Mouse (Mus musculus): ENCODE results near the gene Gm10643. TPM values are rescaled to one million over a fixed set of nuclear protein-coding genes. Genes with fewer than 3 reads are reported as not detected.

Gm10643 gene
- total and polyA plus RNA-seq, 2 experiments from 2014 or later = 1.6 to 4.7 TPM

DNA sequence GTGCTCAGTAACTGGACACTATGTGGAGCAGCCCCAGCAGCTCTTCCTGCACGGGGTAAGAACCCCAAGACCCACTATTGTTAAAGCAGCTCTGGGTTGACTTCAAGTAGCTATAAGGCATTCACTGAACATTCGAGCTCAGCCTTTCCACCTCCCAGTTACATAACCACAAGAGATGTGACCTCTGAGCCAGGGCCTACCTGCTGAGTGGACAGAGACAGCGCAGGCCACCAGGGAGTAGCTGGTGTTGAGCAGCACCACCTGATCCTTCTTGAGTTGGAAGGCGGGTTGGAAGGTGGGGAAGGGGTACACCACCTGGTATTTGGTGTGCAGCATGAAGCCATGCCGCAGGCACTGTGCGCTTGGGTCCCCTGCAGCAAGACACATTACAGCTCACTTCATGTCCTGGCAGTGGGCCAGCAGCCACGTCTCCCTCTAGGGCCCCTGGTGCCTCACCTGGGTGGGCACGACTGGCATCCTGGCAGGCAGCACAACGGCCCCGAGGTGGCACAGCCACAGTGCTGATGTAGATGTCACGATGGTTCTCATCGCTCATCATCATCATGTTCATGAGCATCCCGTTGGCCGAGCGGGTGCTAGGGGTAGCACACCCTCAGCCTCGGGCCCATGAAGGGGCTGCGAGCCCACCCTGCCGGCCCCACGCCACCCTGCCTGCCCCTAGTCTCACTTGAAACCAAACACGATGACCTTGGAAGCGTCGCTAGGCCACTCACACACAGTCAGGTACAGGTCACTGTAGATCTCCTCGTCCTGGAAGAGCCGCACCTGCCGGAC, 36.7 kb upstream of the Gm10643 start:
- no peak for TF ChIP-seq CTCF (IDR thresholded peaks at IDR 0.05; ENCODE audit: low read depth)
- ATAC-seq (no peak), DNase-seq (no peak)
- Histone ChIP-seq H3K9ac (no peak overlapping the region), H3K4me2 (ENCODE audit: low read depth) (no peak overlapping the region), H3K36me3 (ENCODE audit: insufficient read depth) (peaks cover 37% of the 10 kb centered on the region), H3K4me3 (ENCODE audit: low read depth, low read length) (no peak overlapping the region), H3K9me3 (ENCODE audit: low read length) (no peaks in the 10 kb centered on the region), H3K4me1 (ENCODE audit: insufficient read depth) (peaks cover 9% of the 10 kb centered on the region; the same call in 1 of the 2 replicates), H3K27me3 (ENCODE audit: insufficient read depth, low read length) (no peaks in the 10 kb centered on the region), H3K27ac (ENCODE audit: low read depth, low read length) (no peak overlapping the region)
- 90% methylated on average over 25 of the region's 25 CpGs for WGBS

GRCm38 (mm10) chr8:84098376-84098775, 33.4 kb upstream of the Gm10643 start:
- Histone ChIP-seq H3K9me3 (ENCODE audit: low read length) (no peaks in the 10 kb centered on the region), H3K4me2 (ENCODE audit: low read depth) (no peak overlapping the region), H3K9ac (no peak overlapping the region), H3K27me3 (ENCODE audit: insufficient read depth, low read length) (no peaks in the 10 kb centered on the region), H3K4me1 (ENCODE audit: insufficient read depth) (peaks cover 4% of the 10 kb centered on the region; the same call in 1 of the 2 replicates), H3K27ac (ENCODE audit: low read depth, low read length) (no peak overlapping the region), H3K36me3 (ENCODE audit: insufficient read depth) (peaks cover 66% of the 10 kb centered on the region), H3K4me3 (ENCODE audit: low read depth, low read length) (no peak overlapping the region)
- DNase-seq (no peak), ATAC-seq (no peak)
- WGBS = 93% methylated on average over 7 of the region's 7 CpGs
- no peak for TF ChIP-seq CTCF (IDR thresholded peaks at IDR 0.05; ENCODE audit: low read depth)

DNA sequence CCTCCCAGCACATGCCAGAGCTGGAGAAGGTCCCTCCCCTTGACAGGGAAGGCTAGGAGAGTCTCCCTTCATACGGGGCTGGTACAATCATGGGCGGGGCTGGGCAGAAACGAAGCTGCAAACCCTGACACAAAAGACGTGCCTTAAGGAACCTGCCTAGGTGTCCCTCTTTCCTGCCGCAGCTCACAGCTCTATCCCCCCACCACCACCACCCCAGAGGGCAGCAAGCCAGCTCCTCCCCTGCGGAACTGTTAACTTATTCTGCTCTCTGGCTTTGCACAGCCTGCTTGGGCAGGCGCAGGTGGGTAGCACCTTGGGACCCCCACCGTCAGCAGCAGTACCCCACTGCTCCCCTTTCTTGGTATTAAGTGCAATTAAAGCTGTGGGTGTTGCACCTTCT, 31.1 kb upstream of the Gm10643 start:
- H3K9me3 ChIP-seq (ENCODE audit: low read length) = no peaks in the 10 kb centered on the region
- H3K4me3 ChIP-seq (ENCODE audit: low read depth, low read length) = no peak overlapping the region
- TF ChIP-seq CTCF (IDR thresholded peaks at IDR 0.05; ENCODE audit: low read depth) = no peak
- WGBS = 64% methylated on average over 8 of the region's 8 CpGs
- ATAC-seq = no peak; the same call in 1 of the 2 replicates
- no peaks in the 10 kb centered on the region for H3K4me1 ChIP-seq (ENCODE audit: insufficient read depth)
- no peak overlapping the region for H3K4me2 ChIP-seq (ENCODE audit: low read depth)
- no peak overlapping the region for H3K9ac ChIP-seq
- peaks cover 75% of the 10 kb centered on the region for H3K36me3 ChIP-seq (ENCODE audit: insufficient read depth)
- DNase-seq = no peak
- H3K27me3 ChIP-seq (ENCODE audit: insufficient read depth, low read length) = no peaks in the 10 kb centered on the region
- no peak overlapping the region for H3K27ac ChIP-seq (ENCODE audit: low read depth, low read length)

DNA sequence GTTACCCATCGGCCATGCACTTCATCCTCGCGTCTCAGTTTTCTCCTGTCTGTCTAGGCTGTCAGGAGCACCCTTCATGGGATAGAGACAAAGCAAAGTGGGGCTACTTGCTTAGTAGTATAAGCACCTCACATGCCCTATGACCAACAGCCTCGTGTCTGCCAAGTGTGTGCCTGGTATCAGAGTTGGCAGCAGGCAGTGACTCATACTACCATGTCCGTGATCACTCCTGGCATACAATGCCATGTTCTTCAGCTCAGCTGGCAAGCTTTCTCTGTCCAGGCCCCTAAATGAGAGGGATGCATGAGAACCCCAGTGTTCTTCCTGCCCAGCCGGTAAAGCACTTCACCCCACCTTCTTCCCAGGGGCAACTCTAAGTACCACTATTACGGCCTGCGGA, 25.6 kb upstream of the Gm10643 start:
- ATAC-seq (no peak), DNase-seq (no peak)
- Histone ChIP-seq H3K27me3 (ENCODE audit: insufficient read depth, low read length) (no peaks in the 10 kb centered on the region), H3K9me3 (ENCODE audit: low read length) (no peaks in the 10 kb centered on the region), H3K9ac (no peak overlapping the region), H3K4me1 (ENCODE audit: insufficient read depth) (no peaks in the 10 kb centered on the region), H3K27ac (ENCODE audit: low read depth, low read length) (no peak overlapping the region), H3K4me2 (ENCODE audit: low read depth) (no peak overlapping the region), H3K36me3 (ENCODE audit: insufficient read depth) (peaks cover 88% of the 10 kb centered on the region), H3K4me3 (ENCODE audit: low read depth, low read length) (no peak overlapping the region)
- 87% methylated on average over 8 of the region's 8 CpGs for WGBS
- no peak for TF ChIP-seq CTCF (IDR thresholded peaks at IDR 0.05; ENCODE audit: low read depth)

DNA sequence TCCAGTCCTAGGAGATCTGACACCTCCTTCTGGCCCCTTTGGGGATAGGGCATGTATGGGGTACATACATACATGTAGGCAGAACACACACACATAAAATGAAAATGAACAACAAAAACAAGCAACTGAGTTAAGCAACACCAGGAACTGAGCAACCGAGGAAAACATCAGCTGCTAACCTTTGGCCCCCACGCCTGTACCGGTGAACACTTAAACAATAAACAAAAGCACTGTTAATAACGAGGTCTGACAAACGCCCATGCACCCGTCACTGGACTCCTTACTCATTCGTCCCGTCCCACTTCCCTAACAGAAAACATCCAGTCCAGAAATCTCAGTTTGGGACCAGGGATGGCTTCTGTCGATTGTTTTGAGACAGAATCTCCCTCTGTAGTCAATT, 24.3 kb upstream of the Gm10643 start:
- Histone ChIP-seq H3K36me3 (ENCODE audit: insufficient read depth) (peaks cover 86% of the 10 kb centered on the region), H3K27me3 (ENCODE audit: insufficient read depth, low read length) (no peaks in the 10 kb centered on the region), H3K9ac (no peak overlapping the region), H3K4me3 (ENCODE audit: low read depth, low read length) (no peak overlapping the region), H3K4me2 (ENCODE audit: low read depth) (no peak overlapping the region), H3K4me1 (ENCODE audit: insufficient read depth) (no peaks in the 10 kb centered on the region), H3K27ac (ENCODE audit: low read depth, low read length) (no peak overlapping the region), H3K9me3 (ENCODE audit: low read length) (no peaks in the 10 kb centered on the region)
- WGBS = 64% methylated on average over 9 of the region's 9 CpGs
- ATAC-seq (no peak), DNase-seq (no peak)
- TF ChIP-seq CTCF (IDR thresholded peaks at IDR 0.05; ENCODE audit: low read depth) = no peak

GRCm38 (mm10) chr8:84087821-84088220, 22.9 kb upstream of the Gm10643 start:
- Histone ChIP-seq H3K9ac (no peak overlapping the region), H3K9me3 (ENCODE audit: low read length) (no peaks in the 10 kb centered on the region), H3K27ac (ENCODE audit: low read depth, low read length) (no peak overlapping the region), H3K36me3 (ENCODE audit: insufficient read depth) (peaks cover 78% of the 10 kb centered on the region), H3K4me3 (ENCODE audit: low read depth, low read length) (no peak overlapping the region), H3K4me1 (ENCODE audit: insufficient read depth) (no peaks in the 10 kb centered on the region), H3K4me2 (ENCODE audit: low read depth) (no peak overlapping the region), H3K27me3 (ENCODE audit: insufficient read depth, low read length) (no peaks in the 10 kb centered on the region)
- no peak for TF ChIP-seq CTCF (IDR thresholded peaks at IDR 0.05; ENCODE audit: low read depth)
- DNase-seq (no peak), ATAC-seq (no peak)
- 93% methylated on average over 14 of the region's 14 CpGs for WGBS

DNA sequence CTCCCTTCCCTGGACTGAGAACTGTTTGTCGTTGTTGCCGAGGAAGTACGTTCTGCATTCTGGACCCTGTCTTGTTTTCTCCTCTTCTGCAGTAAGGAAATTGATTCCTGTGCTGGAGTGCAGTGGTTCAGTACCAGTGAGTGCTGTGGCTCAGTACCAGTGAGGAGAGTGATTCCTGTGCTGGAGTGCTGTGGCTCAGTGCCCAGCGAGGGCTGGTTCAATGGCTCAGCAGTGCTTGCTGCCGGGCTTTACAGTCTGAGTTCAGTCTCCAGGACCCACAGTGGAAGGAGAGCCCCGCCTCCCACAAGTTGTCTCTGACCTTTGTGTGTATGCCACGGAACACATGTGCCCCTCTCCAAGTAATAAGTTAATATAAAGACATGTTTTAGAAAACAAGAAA, 22.2 kb upstream of the Gm10643 start:
- H3K27ac ChIP-seq (ENCODE audit: low read depth, low read length) = no peak overlapping the region
- no peaks in the 10 kb centered on the region for H3K9me3 ChIP-seq (ENCODE audit: low read length)
- no peaks in the 10 kb centered on the region for H3K27me3 ChIP-seq (ENCODE audit: insufficient read depth, low read length)
- H3K4me2 ChIP-seq (ENCODE audit: low read depth) = no peak overlapping the region
- H3K4me1 ChIP-seq (ENCODE audit: insufficient read depth) = no peaks in the 10 kb centered on the region
- ATAC-seq (no peak), DNase-seq (no peak)
- TF ChIP-seq CTCF (IDR thresholded peaks at IDR 0.05; ENCODE audit: low read depth) = no peak
- WGBS = 85% methylated on average over 7 of the region's 7 CpGs
- H3K36me3 ChIP-seq (ENCODE audit: insufficient read depth) = peaks cover 78% of the 10 kb centered on the region
- H3K4me3 ChIP-seq (ENCODE audit: low read depth, low read length) = no peak overlapping the region
- H3K9ac ChIP-seq = no peak overlapping the region
